Mouse (Mus musculus) kidney, adult 2 months (tissue): ENCODE results near the gene Elp5.

Source experiments
- CTCF ChIP-seq: fragments of 200-500 bp; conservative IDR thresholded peaks from 2 replicates; pipeline ENCODE4 v1.5.1; 2011; ENCODE audit warnings: low read depth, mild to moderate bottlenecking, control low read depth, low read length, moderate library complexity, mixed read lengths; ENCODE audit not compliant: insufficient read depth, insufficient read length
- POLR2A ChIP-seq: fragments of 200-500 bp; IDR thresholded peaks from one replicate; pipeline ENCODE4 v1.6.1; 2011; ENCODE audit warnings: low read depth, low read length, control low read depth

GRCm38 (mm10) chr11:69952274-69952673, 30.0 kb downstream of the Elp5 start:
- TF ChIP-seq CTCF: no peak; the same call in 1 of the 2 replicates
- no peak for TF ChIP-seq POLR2A
